Mouse (Mus musculus) liver, postnatal 0 days (tissue): Measurements from ENCODE around the gene Ube2q2. TPM values are rescaled to one million over a fixed set of nuclear protein-coding genes. Genes with fewer than 3 reads are reported as not detected.
A peak's percentile ranks its signal among the peaks of the same experiment; 100 is the strongest.

Experiments
- ATAC-seq: fragments of 200-750 bp; cut with Nextera tagmentation; 2 replicates; pipeline ENCODE4 v1.8.0; 2017; ENCODE audit warnings: mild to moderate bottlenecking, moderate library complexity
- DNase-seq: peaks from one replicate; pipeline ENCODE4 v3.0.0-alpha.2; 2016
- H3K27ac ChIP-seq: fragments of 300-500 bp; sonication (generic); 2 replicates; pipeline ENCODE4 v1.5.1; 2014; ENCODE audit warnings: antibody characterized with exemption, moderate library complexity, mild to moderate bottlenecking, low read depth
- H3K27me3 ChIP-seq: fragments of 300-500 bp; sonication (generic); 2 replicates; pipeline ENCODE4 v1.6.1; 2014; ENCODE audit warnings: low read length, control low read depth, mixed read lengths; ENCODE audit not compliant: insufficient read depth
- H3K36me3 ChIP-seq: fragments of 300-500 bp; sonication (generic); replicated peaks from 2 replicates; pipeline ENCODE4 v1.6.1; 2014; ENCODE audit warnings: mild to moderate bottlenecking, control low read depth, low read length, moderate library complexity, mixed read lengths; ENCODE audit not compliant: insufficient read depth
- H3K4me1 ChIP-seq: fragments of 300-500 bp; sonication (generic); 2 replicates; pipeline ENCODE4 v1.6.1; 2014; ENCODE audit warnings: antibody characterized with exemption, mild to moderate bottlenecking, control low read depth; ENCODE audit not compliant: insufficient read depth
- H3K4me2 ChIP-seq: fragments of 300-500 bp; sonication (generic); 2 replicates; pipeline ENCODE4 v1.6.1; 2014; ENCODE audit warnings: low read depth, mild to moderate bottlenecking, low read length, moderate library complexity, mixed read lengths
- H3K4me3 ChIP-seq: fragments of 300-500 bp; sonication (generic); 2 replicates; pipeline ENCODE4 v1.5.1; 2014; ENCODE audit warnings: low read depth, low read length
- H3K9ac ChIP-seq: fragments of 300-500 bp; sonication (generic); replicated peaks from 2 replicates; pipeline ENCODE4 v1.6.1; 2014; ENCODE audit warnings: mild to moderate bottlenecking, moderate library complexity
- H3K9me3 ChIP-seq: fragments of 300-500 bp; sonication (generic); 2 replicates; pipeline ENCODE4 v1.6.1; 2016; ENCODE audit warnings: mild to moderate bottlenecking, control low read depth, low read length, mixed read lengths
- CTCF ChIP-seq: sonication (generic); IDR thresholded peaks from 2 replicates; pipeline ENCODE4 v1.5.1; 2016; ENCODE audit warnings: antibody characterized with exemption, low read depth
- EP300 ChIP-seq: IDR thresholded peaks from 2 replicates; pipeline ENCODE4 v1.6.1; 2016; ENCODE audit warnings: antibody characterized with exemption, low read depth, mild to moderate bottlenecking
- WGBS: fragments of 180-500 bp; shearing (Covaris S2); extraction: QIAGEN DNeasy Blood & Tissue Kit; methylation state at CpG from one replicate; pipeline ENCODE4 v1.1.7; 2014; ENCODE audit not compliant: insufficient replicate concordance; 5-methylcytosine and 5-hydroxymethylcytosine counted together
- polyA plus RNA-seq: library from polyadenylated mRNA; unstranded; fragments of >200 nt; fragmentation: Nextera tagmentation; extraction: Ambion mirVana; gene quantifications from 2 replicates; pipeline ENCODE4 v1.2.1, GENCODE M21; 2015

The Ube2q2 gene
- polyA plus RNA-seq, 1 experiment from 2014 or later = 8.3 TPM

DNA sequence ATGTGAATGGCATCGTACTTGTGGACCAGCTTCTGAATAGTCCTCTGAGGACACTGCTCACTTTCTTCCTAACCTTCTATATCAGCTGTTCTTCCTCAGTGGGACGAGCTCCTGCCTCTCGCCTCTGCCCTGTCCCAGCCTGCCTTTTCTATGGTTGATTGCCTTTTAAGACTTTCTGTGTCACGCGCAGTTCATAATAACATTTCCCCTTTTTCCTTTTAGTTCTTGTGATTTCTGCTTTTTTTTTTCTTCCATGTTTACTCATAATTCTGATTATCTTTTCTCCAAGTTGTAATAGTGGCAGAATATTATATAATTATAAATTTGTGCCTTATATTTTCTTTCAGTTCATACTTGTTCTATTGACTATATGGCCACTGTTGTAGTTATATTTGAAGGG lies 4.3 kb downstream of the Ube2q2 start:
- peaks cover 23% of the 10 kb centered on the region for H3K4me1 ChIP-seq
- no peaks in the 10 kb centered on the region for H3K27me3 ChIP-seq
- no peaks in the 10 kb centered on the region for H3K9me3 ChIP-seq
- ATAC-seq (no peak), DNase-seq (no peak)
- no peak overlapping the region for H3K4me3 ChIP-seq
- no peak overlapping the region for H3K9ac ChIP-seq
- no peaks in the 10 kb centered on the region for H3K36me3 ChIP-seq
- no peak overlapping the region for H3K27ac ChIP-seq
- H3K4me2 ChIP-seq = no peak overlapping the region
- WGBS = 70% methylated on average over 5 of the region's 5 CpGs
- TF ChIP-seq EP300 = no peak
- no peak for TF ChIP-seq CTCF

DNA sequence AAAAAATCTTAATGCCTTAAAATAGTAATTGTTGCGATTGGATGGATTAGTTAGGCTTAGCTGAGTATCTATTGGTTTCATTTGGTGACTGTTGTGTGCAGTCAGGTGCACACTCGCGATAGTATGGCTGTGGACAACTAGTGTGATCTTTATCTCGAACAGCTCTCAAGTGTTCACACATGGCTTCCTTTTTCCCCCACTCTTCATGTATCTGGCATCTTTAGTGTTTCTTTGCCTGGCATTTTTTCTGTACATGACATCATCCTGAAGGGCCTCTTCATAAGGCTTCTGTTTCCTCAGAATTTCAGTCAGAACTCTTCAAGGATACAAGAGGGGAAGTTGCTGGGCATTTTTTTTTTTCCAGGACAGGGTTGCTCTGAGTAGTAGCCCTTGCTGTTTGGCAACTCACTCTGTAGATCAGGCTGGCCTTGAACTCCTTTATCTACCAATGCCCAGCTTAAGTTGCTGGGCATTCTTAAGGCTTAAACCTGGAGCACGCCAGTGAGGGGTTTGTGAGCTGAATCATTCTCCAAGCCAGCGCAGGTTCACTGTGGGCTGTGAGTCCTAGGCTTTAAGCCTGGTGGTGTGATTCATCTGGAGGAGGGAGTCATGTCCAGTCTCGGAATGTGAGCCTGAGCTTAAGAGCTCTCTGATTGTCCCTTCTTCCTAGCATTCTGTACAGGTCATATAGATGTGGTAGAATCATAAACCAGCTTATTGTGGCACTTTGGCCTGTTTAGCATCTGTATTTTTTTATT lies 22.2 kb downstream of the Ube2q2 start:
- H3K9me3 ChIP-seq = no peaks in the 10 kb centered on the region
- peaks cover 17% of the 10 kb centered on the region for H3K36me3 ChIP-seq
- H3K4me1 ChIP-seq = no peaks in the 10 kb centered on the region
- TF ChIP-seq CTCF (no peak), EP300 (no peak)
- no peak overlapping the region for H3K4me3 ChIP-seq
- H3K9ac ChIP-seq = no peak overlapping the region
- ATAC-seq (no peak), DNase-seq (no peak)
- no peak overlapping the region for H3K27ac ChIP-seq
- H3K4me2 ChIP-seq = no peak overlapping the region
- WGBS = 61% methylated on average over 7 of the region's 7 CpGs
- no peaks in the 10 kb centered on the region for H3K27me3 ChIP-seq

DNA sequence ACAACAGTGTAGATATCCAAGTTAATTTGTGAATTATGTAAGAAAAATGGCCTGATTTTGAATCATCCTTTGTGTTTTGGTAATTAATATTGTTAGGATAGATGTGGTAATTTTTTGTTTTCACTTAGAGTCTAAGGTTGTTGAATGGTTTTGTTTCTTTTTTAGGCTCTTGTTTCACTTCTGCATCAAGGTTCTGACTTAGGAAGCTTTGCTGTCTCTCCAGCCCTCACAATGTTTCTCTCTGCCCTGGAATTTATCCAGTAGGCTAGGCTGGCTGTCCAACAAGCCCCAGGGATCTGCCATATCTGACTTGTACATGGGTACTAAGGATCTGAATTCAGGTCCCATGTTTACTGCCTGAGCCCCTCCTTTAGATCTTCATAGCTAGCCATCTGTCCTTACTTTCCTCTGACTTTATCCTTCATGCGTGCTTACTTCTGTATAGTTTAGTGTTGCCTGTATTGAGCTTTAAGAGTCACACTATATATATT lies 23.6 kb downstream of the Ube2q2 start:
- peaks cover 14% of the 10 kb centered on the region for H3K36me3 ChIP-seq
- ATAC-seq = no peak
- no peak overlapping the region for H3K27ac ChIP-seq
- H3K4me3 ChIP-seq = no peak overlapping the region
- H3K9me3 ChIP-seq = no peaks in the 10 kb centered on the region
- H3K9ac ChIP-seq = no peak overlapping the region
- no peak for TF ChIP-seq EP300
- no peak for TF ChIP-seq CTCF
- no peak overlapping the region for H3K4me2 ChIP-seq
- no peak for DNase-seq
- no peaks in the 10 kb centered on the region for H3K4me1 ChIP-seq
- 81% methylated on average over 1 of the region's 1 CpGs for WGBS
- no peaks in the 10 kb centered on the region for H3K27me3 ChIP-seq

DNA sequence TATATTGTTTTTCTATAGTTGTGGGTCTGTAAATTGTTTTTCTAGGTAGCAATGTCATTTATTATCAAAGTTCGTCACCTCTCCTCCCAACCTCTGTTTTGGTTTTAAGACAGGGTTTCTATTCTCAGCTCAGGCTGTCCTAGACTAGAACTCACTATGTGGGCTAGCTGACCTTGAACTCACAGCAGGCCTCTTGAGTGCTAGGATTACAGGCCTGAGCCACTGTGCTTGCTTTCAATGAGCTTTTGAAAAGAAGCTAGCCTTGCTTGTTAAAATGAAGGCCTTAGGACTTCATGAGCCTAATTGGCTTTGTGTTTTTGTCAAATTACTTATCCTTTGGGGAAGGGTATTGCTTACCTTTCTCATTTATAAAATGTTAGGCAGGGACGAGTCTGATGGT lies 25.6 kb downstream of the Ube2q2 start:
- 79% methylated on average over 2 of the region's 2 CpGs for WGBS
- TF ChIP-seq EP300 (no peak), CTCF (no peak)
- no peak overlapping the region for H3K27ac ChIP-seq
- no peaks in the 10 kb centered on the region for H3K27me3 ChIP-seq
- H3K4me2 ChIP-seq = no peak overlapping the region
- no peak for DNase-seq
- no peak for ATAC-seq
- no peak overlapping the region for H3K9ac ChIP-seq
- H3K36me3 ChIP-seq = peaks cover 7% of the 10 kb centered on the region; the same call in 1 of the 2 replicates
- no peak overlapping the region for H3K4me3 ChIP-seq
- no peaks in the 10 kb centered on the region for H3K4me1 ChIP-seq
- no peaks in the 10 kb centered on the region for H3K9me3 ChIP-seq

DNA sequence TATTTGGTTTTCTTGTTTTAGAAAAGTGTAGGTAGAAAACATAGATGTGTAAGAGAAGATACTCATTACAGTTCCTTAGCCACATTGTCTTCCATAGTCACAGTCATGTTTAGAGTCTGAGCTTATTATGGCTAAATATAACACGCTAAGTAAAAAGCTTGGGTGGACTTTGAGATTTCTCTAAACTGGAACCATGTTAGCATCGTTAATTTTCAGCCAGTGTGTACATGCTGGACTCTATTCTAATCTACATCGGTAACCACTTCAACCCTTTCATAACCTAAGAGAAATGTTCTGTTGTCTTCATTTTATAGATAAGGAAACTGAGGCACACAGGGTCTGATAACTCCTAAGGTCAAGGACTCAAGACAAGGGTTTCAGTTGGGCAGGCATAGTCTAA lies 47.2 kb downstream of the Ube2q2 start:
- DNase-seq = no peak
- no peak overlapping the region for H3K9ac ChIP-seq
- H3K4me2 ChIP-seq = no peak overlapping the region; the same call in 1 of the 2 replicates
- H3K4me1 ChIP-seq = peaks cover 7% of the 10 kb centered on the region
- H3K27ac ChIP-seq = peak overlapping the region; percentile 32; the same call in 1 of the 2 replicates
- no peak for ATAC-seq
- no peak for TF ChIP-seq EP300
- no peak for TF ChIP-seq CTCF
- peaks cover 3% of the 10 kb centered on the region; the same call in 1 of the 2 replicates for H3K36me3 ChIP-seq
- H3K27me3 ChIP-seq = no peaks in the 10 kb centered on the region
- no peaks in the 10 kb centered on the region for H3K9me3 ChIP-seq
- WGBS = 62% methylated on average over 3 of the region's 3 CpGs
- H3K4me3 ChIP-seq = no peak overlapping the region

DNA sequence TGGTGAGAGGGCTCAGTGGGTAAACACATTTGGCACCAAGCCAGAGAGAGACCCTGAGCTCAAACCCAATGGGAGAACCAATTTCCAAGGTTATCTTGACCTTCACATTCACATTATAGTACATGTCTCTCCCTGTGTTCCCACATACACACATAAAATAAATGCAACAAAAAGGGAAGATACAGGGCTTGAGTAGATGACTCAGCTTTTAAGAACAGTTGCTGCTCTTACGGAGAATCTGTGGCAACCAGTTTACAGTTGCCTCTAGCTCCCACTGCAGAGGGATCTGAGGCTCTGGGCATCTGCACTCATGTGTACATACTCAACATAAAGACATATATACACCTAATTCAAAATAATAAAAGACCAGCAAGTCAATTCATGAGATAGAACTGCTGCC lies 49.6 kb downstream of the Ube2q2 start:
- TF ChIP-seq EP300 (no peak), CTCF (no peak)
- WGBS = 67% methylated on average over 1 of the region's 1 CpGs
- Histone ChIP-seq H3K27ac (no peak overlapping the region), H3K4me1 (peaks cover 4% of the 10 kb centered on the region; the same call in 1 of the 2 replicates), H3K36me3 (peaks cover 4% of the 10 kb centered on the region), H3K9me3 (no peaks in the 10 kb centered on the region), H3K4me2 (no peak overlapping the region), H3K9ac (no peak overlapping the region), H3K4me3 (no peak overlapping the region), H3K27me3 (no peaks in the 10 kb centered on the region)
- no peak for DNase-seq
- no peak for ATAC-seq
